Mouse (Mus musculus): Measurements from ENCODE around the gene 5330417C22Rik. TPM values are rescaled to one million over a fixed set of nuclear protein-coding genes. Genes with fewer than 3 reads are reported as not detected.

Gene 5330417C22Rik
- 0.03 and 0.04 TPM in 2 replicates for polyA plus RNA-seq (2015; fragmentation: Nextera tagmentation; extraction: Ambion mirVana)

DNA sequence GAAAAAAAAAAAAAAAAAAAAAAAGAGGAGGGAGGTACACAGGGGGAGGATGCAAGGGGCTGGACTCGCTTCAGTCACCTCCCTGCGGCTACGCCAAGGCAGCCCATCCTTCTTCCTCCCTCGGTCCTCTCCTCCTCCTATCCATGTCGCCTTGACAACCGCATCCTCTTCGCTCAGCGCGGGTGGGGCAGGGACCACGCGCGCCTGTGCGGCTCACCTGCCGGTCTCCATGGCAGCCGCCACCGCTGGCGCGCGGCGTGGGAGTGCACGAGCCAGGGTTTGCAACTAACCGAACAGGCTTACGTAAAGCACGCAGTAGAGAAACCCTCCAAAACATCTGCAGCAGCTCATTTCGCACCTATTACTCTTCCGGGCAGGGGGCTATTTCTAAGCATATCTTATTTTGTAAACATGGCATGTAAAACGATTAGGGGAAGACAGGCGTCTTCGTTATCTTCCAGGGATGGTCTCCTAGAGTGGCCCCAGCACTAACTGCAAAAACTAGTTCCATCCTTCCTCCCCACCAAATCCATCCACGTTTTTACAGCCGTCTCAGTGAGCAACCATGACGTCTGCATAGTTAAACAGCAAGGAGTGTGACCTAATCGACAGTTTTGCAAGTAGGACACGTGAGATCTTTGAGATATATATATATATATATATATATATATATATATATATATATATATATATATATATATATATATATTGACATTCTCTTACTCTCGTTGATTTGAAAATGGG, at the start of gene 5330417C22Rik:
Gene 5330417C22Rik (minus strand): TSS at position 20 of the 744 bp plus-strand sequence.

DNA sequence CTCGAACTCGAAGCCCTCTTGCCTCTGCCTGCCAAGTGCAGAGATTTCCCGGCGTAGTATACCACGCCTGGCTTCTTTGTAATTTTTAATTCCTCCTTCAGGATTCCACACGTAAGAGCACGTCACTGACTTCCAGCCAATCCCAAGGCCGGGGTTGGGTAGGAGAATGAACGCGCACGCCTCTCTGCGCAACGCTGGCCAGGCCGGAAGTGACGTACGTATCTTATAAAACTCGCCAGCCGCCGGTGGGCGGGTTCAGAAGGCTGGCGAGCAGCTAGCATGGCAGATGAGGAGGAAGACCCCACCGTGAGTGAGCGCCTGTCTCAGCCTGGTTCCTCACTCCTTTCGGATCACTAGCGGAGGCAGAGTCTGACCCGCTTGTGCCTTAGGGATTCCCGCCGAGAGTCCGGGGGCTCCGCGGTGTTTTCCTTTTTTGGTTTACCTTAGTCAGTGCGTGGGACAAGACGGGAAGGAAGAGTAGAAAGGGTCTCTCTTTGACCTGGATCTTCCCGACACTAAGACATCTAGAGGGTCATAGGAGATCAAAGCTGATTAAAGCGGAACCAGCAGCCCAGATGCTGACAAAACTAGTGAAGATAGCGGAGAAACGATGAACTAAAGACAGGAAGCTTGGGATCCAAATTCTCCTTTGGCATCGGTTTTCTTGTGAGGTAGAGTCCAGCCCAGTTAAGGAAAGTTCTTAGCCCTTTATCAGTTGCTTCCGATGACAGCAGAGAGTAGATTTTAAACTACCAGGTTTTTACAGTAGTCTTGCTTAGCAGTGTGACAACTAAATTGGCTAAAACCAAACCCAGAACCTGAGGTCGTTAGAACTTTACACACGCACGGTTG, 35.3 kb upstream of the 5330417C22Rik start, which contains the start of gene Taf13:
Gene Taf13 (plus strand): TSS at position 256 of the 852 bp plus-strand sequence.

DNA sequence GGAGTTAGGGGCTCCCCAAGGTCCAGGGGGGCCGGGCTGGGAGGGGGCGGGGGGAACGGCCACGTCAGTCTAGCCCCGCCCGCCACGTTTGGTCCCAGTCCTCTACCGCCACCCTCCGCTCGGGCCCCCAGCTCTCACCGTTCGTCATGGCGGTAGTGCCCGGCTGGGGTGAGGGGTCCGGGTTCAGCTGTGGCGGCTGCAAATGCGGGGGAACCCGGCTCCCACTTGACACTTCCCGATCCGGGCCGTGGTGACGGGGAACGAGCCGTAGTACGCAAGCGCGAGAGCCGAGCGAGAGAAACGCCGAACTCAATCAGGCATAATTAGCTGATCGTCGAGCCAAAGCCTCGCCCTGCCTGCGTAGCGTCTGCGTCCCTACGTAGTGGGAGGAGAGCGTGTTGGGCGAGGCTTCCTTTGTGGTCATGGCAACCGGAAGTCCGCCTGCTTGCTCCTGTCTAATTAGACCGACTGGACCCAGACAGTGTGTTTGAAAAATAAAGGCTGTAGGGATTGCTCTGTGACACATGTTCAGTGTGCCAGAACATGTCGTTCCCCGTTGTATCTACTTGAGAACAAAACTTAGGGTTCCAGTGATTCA, 25.9 kb upstream of the 5330417C22Rik start, which contains the start of gene Tmem167b:
Gene Tmem167b (minus strand): TSS at position 334 of the 598 bp plus-strand sequence.

GRCm38 (mm10) chr3:108533951-108534350, 2.4 kb downstream of the 5330417C22Rik start, which contains the start of gene 1700013F07Rik:
1700013F07Rik (plus strand) TSS chr3:108534150.

GRCm38 (mm10) chr3:108444698-108445365, 91.5 kb downstream of the 5330417C22Rik start, which contains the start of gene Sars:
Sars (minus strand) TSS chr3:108445209.

DNA sequence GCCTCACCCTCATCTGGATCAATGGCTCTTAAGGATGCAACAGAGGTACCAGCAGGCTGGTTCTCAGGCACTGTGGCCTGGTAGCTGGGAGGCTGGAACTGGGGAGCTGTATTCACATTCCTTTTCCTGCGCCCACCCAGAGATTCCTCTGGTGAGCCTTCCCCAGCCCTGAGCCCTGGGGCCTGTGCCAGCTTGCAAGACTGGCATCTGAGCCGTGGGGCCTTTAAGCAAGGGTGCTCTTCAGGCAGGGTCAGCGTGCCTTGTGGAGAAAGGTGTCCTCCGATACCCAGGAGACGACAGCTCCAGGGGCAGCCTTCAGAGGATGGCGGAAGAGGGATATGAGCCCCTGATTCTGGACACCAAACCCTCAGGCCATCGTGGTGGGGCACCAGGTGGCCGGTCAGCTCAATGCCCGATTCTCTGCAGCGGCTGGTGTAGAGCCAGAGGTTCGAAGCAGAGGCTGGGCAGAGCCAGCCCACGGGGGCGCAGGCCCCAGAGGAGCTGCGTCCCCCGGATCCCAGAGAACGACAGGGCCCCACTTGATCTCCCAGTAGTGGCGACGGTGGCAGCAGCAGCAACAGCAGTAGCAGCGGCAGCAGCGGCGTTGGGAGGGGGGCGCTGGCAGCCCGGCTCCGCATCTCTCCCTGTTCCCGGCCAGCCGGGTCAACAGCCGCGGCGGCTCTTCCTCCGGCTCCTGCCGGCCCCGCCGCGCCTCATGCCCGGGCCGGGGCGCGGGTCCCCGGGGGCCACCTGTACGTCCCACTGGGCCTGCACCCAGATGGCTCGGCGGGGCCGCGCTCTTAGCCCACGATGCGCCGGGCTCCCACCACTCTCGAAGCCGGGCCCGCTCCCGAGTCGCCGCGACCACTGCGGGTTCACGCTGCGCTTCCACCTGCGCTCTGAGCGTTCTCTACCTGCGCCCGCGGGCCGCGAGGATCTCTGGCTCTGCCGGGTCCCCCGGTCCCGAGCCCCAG, 121.2 kb downstream of the 5330417C22Rik start, which contains the start of gene Celsr2:
Gene Celsr2 (minus strand): TSS at position 696 of the 974 bp plus-strand sequence.

Small RNA genes lying within 50 kb of the gene (microRNA-seq; reads per million reads assigned to microRNA genes)
- gene Gm22860, result 0 reads per million in 2 experiments

Other genes starting within 250 kb of the 5330417C22Rik start
- 0.29 and 0.33 TPM in 2 replicates for gene Mybphl, start 171.6 kb downstream of the 5330417C22Rik start, polyA plus RNA-seq (2015; fragmentation: Nextera tagmentation; extraction: Ambion mirVana)
- gene Psrc1, start 152.7 kb downstream of the 5330417C22Rik start, polyA plus RNA-seq (2015; fragmentation: Nextera tagmentation; extraction: Ambion mirVana), result 6.3 and 6.4 TPM in 2 replicates
- gene Celsr2, start 121.0 kb downstream of the 5330417C22Rik start, polyA plus RNA-seq (2015; fragmentation: Nextera tagmentation; extraction: Ambion mirVana), result 0.76 and 1.8 TPM in 2 replicates
- 68.8 and 83.1 TPM in 2 replicates for gene Sars, start 91.3 kb downstream of the 5330417C22Rik start, polyA plus RNA-seq (2015; fragmentation: Nextera tagmentation; extraction: Ambion mirVana)
- not detected in 2 replicates for gene 1700013F07Rik, start 2.4 kb downstream of the 5330417C22Rik start, polyA plus RNA-seq (2015; fragmentation: Nextera tagmentation; extraction: Ambion mirVana)
- 21.0 and 24.8 TPM in 2 replicates for gene Tmem167b, start 25.9 kb upstream of the 5330417C22Rik start, polyA plus RNA-seq (2015; fragmentation: Nextera tagmentation; extraction: Ambion mirVana)
- gene Taf13, start 35.2 kb upstream of the 5330417C22Rik start, polyA plus RNA-seq (2015; fragmentation: Nextera tagmentation; extraction: Ambion mirVana), result 26.6 and 33.4 TPM in 2 replicates
- 3.6 and 4.3 TPM in 2 replicates for gene Wdr47, start 54.7 kb upstream of the 5330417C22Rik start, polyA plus RNA-seq (2015; fragmentation: Nextera tagmentation; extraction: Ambion mirVana)
- gene Clcc1, start 117.4 kb upstream of the 5330417C22Rik start, polyA plus RNA-seq (2015; fragmentation: Nextera tagmentation; extraction: Ambion mirVana), result 42.2 and 47.0 TPM in 2 replicates
- 36.4 and 38.4 TPM in 2 replicates for gene Gpsm2, start 185.8 kb upstream of the 5330417C22Rik start, polyA plus RNA-seq (2015; fragmentation: Nextera tagmentation; extraction: Ambion mirVana)
- gene Aknad1, start 203.1 kb upstream of the 5330417C22Rik start, polyA plus RNA-seq (2015; fragmentation: Nextera tagmentation; extraction: Ambion mirVana), result 0.73 and 0.81 TPM in 2 replicates

Data from skeletal muscle tissue, postnatal 0 days (tissue).